Mouse (Mus musculus): ENCODE measurements around the gene Ccr3. TPM values are rescaled to one million over a fixed set of nuclear protein-coding genes. Genes with fewer than 3 reads are reported as not detected.
"Not testable (repeated sequence)": the region's sequence is repeated elsewhere in the genome, so short reads cannot be mapped to it uniquely, and the experiment has no call there.

Ccr3 gene
- 0.06 and 0.13 TPM in 2 replicates for polyA plus RNA-seq (2012; rRNA removed)

- no peak within 1 kb of the TSS for H3K4me3 ChIP-seq (ENCODE audit: insufficient read depth, low read length)
- TF ChIP-seq CTCF (IDR thresholded peaks at IDR 0.05; ENCODE audit: extremely low read depth, insufficient read depth, low read length) (no peak), POLR2A (IDR thresholded peaks at IDR 0.05; ENCODE audit: extremely low read depth, insufficient read depth, low read length) (no peak)
- H3K4me1 ChIP-seq (ENCODE audit: control insufficient read depth, insufficient read depth, low read length), result no peaks in the 10 kb centered on the region
- no peak within 1 kb of the TSS for H3K27ac ChIP-seq (ENCODE audit: insufficient read depth, low read length)
These were observed at the start of gene Ccr3 for GRCm38 (mm10) chr9:124021672-124022071. Gene Ccr3, plus strand, starts transcription at chr9:124021972.

GRCm38 (mm10) chr9:123975630-123976029 lies 46.1 kb upstream of the Ccr3 start:
- no peak for TF ChIP-seq CTCF (IDR thresholded peaks at IDR 0.05; ENCODE audit: extremely low read depth, insufficient read depth, low read length)
- TF ChIP-seq POLR2A (IDR thresholded peaks at IDR 0.05; ENCODE audit: extremely low read depth, insufficient read depth, low read length), result no peak
- Histone ChIP-seq H3K4me3 (ENCODE audit: insufficient read depth, low read length) (no peak overlapping the region), H3K4me1 (ENCODE audit: control insufficient read depth, insufficient read depth, low read length) (no peaks in the 10 kb centered on the region), H3K27ac (ENCODE audit: insufficient read depth, low read length) (no peak overlapping the region)

- Histone ChIP-seq H3K4me3 (ENCODE audit: insufficient read depth, low read length) (no peak overlapping the region), H3K4me1 (ENCODE audit: control insufficient read depth, insufficient read depth, low read length) (no peaks in the 10 kb centered on the region), H3K27ac (ENCODE audit: insufficient read depth, low read length) (no peak overlapping the region)
- TF ChIP-seq POLR2A (IDR thresholded peaks at IDR 0.05; ENCODE audit: extremely low read depth, insufficient read depth, low read length) (no peak), CTCF (IDR thresholded peaks at IDR 0.05; ENCODE audit: extremely low read depth, insufficient read depth, low read length) (no peak)
These were observed 44.7 kb upstream of the Ccr3 start for GRCm38 (mm10) chr9:123976876-123977663.

- no peak within 1 kb of the TSS for H3K4me3 ChIP-seq (ENCODE audit: insufficient read depth, low read length)
- TF ChIP-seq CTCF (IDR thresholded peaks at IDR 0.05; ENCODE audit: extremely low read depth, insufficient read depth, low read length) (no peak), POLR2A (IDR thresholded peaks at IDR 0.05; ENCODE audit: extremely low read depth, insufficient read depth, low read length) (no peak)
These were observed 43.5 kb upstream of the Ccr3 start, which contains the start of gene Ccr1l1 for GRCm38 (mm10) chr9:123978308-123978707. Gene Ccr1l1, minus strand, starts transcription at chr9:123978408.

GRCm38 (mm10) chr9:123980858-123981475 lies 40.8 kb upstream of the Ccr3 start:
- not testable (repeated sequence) for H3K4me1 ChIP-seq (ENCODE audit: control insufficient read depth, insufficient read depth, low read length); H3K27ac ChIP-seq (ENCODE audit: insufficient read depth, low read length); H3K4me3 ChIP-seq (ENCODE audit: insufficient read depth, low read length)

More at GRCm38 (mm10) chr9:123978308-123978707, 43.5 kb upstream of the Ccr3 start, which contains the start of gene Ccr1l1:
- Histone ChIP-seq H3K27ac (ENCODE audit: insufficient read depth, low read length) (no peak within 1 kb of the TSS), H3K4me1 (ENCODE audit: control insufficient read depth, insufficient read depth, low read length) (no peaks in the 10 kb centered on the region)

- no peak overlapping the region for H3K27ac ChIP-seq (ENCODE audit: insufficient read depth, low read length)
- no peak overlapping the region for H3K4me3 ChIP-seq (ENCODE audit: insufficient read depth, low read length)
- TF ChIP-seq POLR2A (IDR thresholded peaks at IDR 0.05; ENCODE audit: extremely low read depth, insufficient read depth, low read length) (no peak), CTCF (IDR thresholded peaks at IDR 0.05; ENCODE audit: extremely low read depth, insufficient read depth, low read length) (no peak)
- H3K4me1 ChIP-seq (ENCODE audit: control insufficient read depth, insufficient read depth, low read length), result no peaks in the 10 kb centered on the region
These were observed 39.9 kb upstream of the Ccr3 start for GRCm38 (mm10) chr9:123981909-123982308.

GRCm38 (mm10) chr9:123982720-123983119 lies 39.1 kb upstream of the Ccr3 start:
- no peak overlapping the region for H3K27ac ChIP-seq (ENCODE audit: insufficient read depth, low read length)
- TF ChIP-seq CTCF (IDR thresholded peaks at IDR 0.05; ENCODE audit: extremely low read depth, insufficient read depth, low read length), result no peak
- no peak for TF ChIP-seq POLR2A (IDR thresholded peaks at IDR 0.05; ENCODE audit: extremely low read depth, insufficient read depth, low read length)
- no peaks in the 10 kb centered on the region for H3K4me1 ChIP-seq (ENCODE audit: control insufficient read depth, insufficient read depth, low read length)
- H3K4me3 ChIP-seq (ENCODE audit: insufficient read depth, low read length), result no peak overlapping the region

GRCm38 (mm10) chr9:123984943-123985342 lies 36.8 kb upstream of the Ccr3 start:
- Histone ChIP-seq H3K27ac (ENCODE audit: insufficient read depth, low read length) (no peak overlapping the region), H3K4me1 (ENCODE audit: control insufficient read depth, insufficient read depth, low read length) (no peaks in the 10 kb centered on the region), H3K4me3 (ENCODE audit: insufficient read depth, low read length) (no peak overlapping the region)
- TF ChIP-seq POLR2A (IDR thresholded peaks at IDR 0.05; ENCODE audit: extremely low read depth, insufficient read depth, low read length), result no peak
- no peak for TF ChIP-seq CTCF (IDR thresholded peaks at IDR 0.05; ENCODE audit: extremely low read depth, insufficient read depth, low read length)

GRCm38 (mm10) chr9:123986217-123986616 lies 35.6 kb upstream of the Ccr3 start:
- H3K4me1 ChIP-seq (ENCODE audit: control insufficient read depth, insufficient read depth, low read length), result no peaks in the 10 kb centered on the region
- TF ChIP-seq POLR2A (IDR thresholded peaks at IDR 0.05; ENCODE audit: extremely low read depth, insufficient read depth, low read length) (no peak), CTCF (IDR thresholded peaks at IDR 0.05; ENCODE audit: extremely low read depth, insufficient read depth, low read length) (0 out of 2 replicates have a peak, but pooled peaks have one; percentile 12)
- H3K4me3 ChIP-seq (ENCODE audit: insufficient read depth, low read length), result no peak overlapping the region
- H3K27ac ChIP-seq (ENCODE audit: insufficient read depth, low read length), result no peak overlapping the region

GRCm38 (mm10) chr9:123989671-123990070 lies 32.1 kb upstream of the Ccr3 start:
- Histone ChIP-seq H3K27ac (ENCODE audit: insufficient read depth, low read length) (no peak overlapping the region), H3K4me3 (ENCODE audit: insufficient read depth, low read length) (no peak overlapping the region), H3K4me1 (ENCODE audit: control insufficient read depth, insufficient read depth, low read length) (no peaks in the 10 kb centered on the region)
- TF ChIP-seq CTCF (IDR thresholded peaks at IDR 0.05; ENCODE audit: extremely low read depth, insufficient read depth, low read length), result no peak
- TF ChIP-seq POLR2A (IDR thresholded peaks at IDR 0.05; ENCODE audit: extremely low read depth, insufficient read depth, low read length), result no peak

All from cortical plate, adult 2 months (tissue).